Mouse (Mus musculus) stomach, embryonic 15.5 days (tissue): ENCODE measurements around the gene Actg1. TPM values are rescaled to one million over a fixed set of nuclear protein-coding genes. Genes with fewer than 3 reads are reported as not detected.

Experiments
- ATAC-seq: fragments of 200-750 bp; cut with Nextera tagmentation; 2 replicates; pipeline ENCODE4 v1.8.0; 2017; ENCODE audit warnings: low read depth, moderate number of reproducible peaks, moderate TSS enrichment; ENCODE audit not compliant: insufficient read depth, low FRiP score
- H3K27ac ChIP-seq: fragments of 300-500 bp; sonication (generic); 2 replicates; pipeline ENCODE4 v1.5.1; 2015; ENCODE audit warnings: mild to moderate bottlenecking, inconsistent platforms
- H3K27me3 ChIP-seq: fragments of 300-500 bp; sonication (generic); replicated peaks from 2 replicates; pipeline ENCODE4 v1.6.1; 2015; ENCODE audit warnings: inconsistent platforms
- H3K36me3 ChIP-seq: fragments of 300-500 bp; sonication (generic); 2 replicates; pipeline ENCODE4 v1.6.1; 2015; ENCODE audit warnings: inconsistent platforms
- H3K4me1 ChIP-seq: fragments of 300-500 bp; sonication (generic); 2 replicates; pipeline ENCODE4 v1.6.1; 2015; ENCODE audit warnings: inconsistent platforms
- H3K4me2 ChIP-seq: fragments of 300-500 bp; sonication (generic); 2 replicates; pipeline ENCODE4 v1.6.1; 2015; ENCODE audit warnings: mild to moderate bottlenecking, inconsistent platforms
- H3K4me3 ChIP-seq: fragments of 300-500 bp; sonication (generic); replicated peaks from 2 replicates; pipeline ENCODE4 v1.5.1; 2015; ENCODE audit warnings: inconsistent platforms
- H3K9ac ChIP-seq: fragments of 300-500 bp; sonication (generic); 2 replicates; pipeline ENCODE4 v1.6.1; 2015; ENCODE audit warnings: inconsistent platforms
- H3K9me3 ChIP-seq: fragments of 300-500 bp; sonication (generic); 2 replicates; pipeline ENCODE4 v1.6.1; 2016; ENCODE audit warnings: inconsistent platforms
- WGBS: fragments of 180-500 bp; shearing (Covaris S2); methylation state at CpG from one replicate; pipeline ENCODE4 v1.1.7; 2015; 5-methylcytosine and 5-hydroxymethylcytosine counted together
- polyA plus RNA-seq: library from polyadenylated mRNA; unstranded; fragments of >200 nt; fragmentation: Nextera tagmentation; extraction: Ambion mirVana; gene quantifications from 2 replicates; pipeline ENCODE4 v1.2.1, GENCODE M21; 2015

Actg1 gene
- polyA plus RNA-seq, 1 experiment from 2014 or later = 2,501 TPM

DNA sequence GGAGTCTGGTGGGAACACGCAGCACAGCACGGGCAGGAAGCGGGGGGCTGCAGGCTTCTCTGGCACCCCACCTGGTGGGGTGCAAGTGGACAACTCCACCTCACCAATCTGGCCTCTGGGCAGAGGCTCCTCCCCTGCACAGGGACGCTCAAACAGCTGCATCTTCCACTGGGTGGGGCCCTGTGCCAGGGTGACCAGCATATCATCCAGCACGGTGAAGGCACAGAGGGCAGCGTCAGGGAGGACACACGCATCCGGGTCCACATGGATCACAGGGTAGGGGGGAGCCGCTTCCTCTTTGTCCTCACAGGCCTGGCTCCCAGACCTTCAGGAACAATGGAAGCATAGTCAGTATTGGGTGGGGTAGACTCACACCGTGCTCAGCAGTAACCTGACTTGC is 29.0 kb upstream of the Actg1 start:
- H3K27ac ChIP-seq = no peak overlapping the region
- peak overlapping the region; percentile 83 for H3K4me3 ChIP-seq
- peaks cover 22% of the 10 kb centered on the region for H3K4me1 ChIP-seq
- WGBS = 66% methylated on average over 10 of the region's 10 CpGs
- H3K27me3 ChIP-seq = no peaks in the 10 kb centered on the region
- no peaks in the 10 kb centered on the region for H3K9me3 ChIP-seq
- H3K36me3 ChIP-seq = peaks cover 42% of the 10 kb centered on the region
- H3K4me2 ChIP-seq = peak overlapping the region; percentile 97
- 0 out of 2 replicates have a peak overlapping the region, but pooled peaks have one; percentile 64 for H3K9ac ChIP-seq
- ATAC-seq = no peak

- WGBS = 89% methylated on average over 17 of the region's 17 CpGs
- no peak overlapping the region for H3K4me3 ChIP-seq
- no peaks in the 10 kb centered on the region for H3K9me3 ChIP-seq
- H3K9ac ChIP-seq = no peak overlapping the region
- no peaks in the 10 kb centered on the region for H3K27me3 ChIP-seq
- ATAC-seq = no peak
- H3K4me1 ChIP-seq = peaks cover 22% of the 10 kb centered on the region
- no peak overlapping the region; the same call in 1 of the 2 replicates for H3K4me2 ChIP-seq
- no peak overlapping the region for H3K27ac ChIP-seq
- H3K36me3 ChIP-seq = peaks cover 41% of the 10 kb centered on the region; the same call in 1 of the 2 replicates
Measured at GRCm38 (mm10) chr11:120376302-120377160, 28.2 kb upstream of the Actg1 start.

DNA sequence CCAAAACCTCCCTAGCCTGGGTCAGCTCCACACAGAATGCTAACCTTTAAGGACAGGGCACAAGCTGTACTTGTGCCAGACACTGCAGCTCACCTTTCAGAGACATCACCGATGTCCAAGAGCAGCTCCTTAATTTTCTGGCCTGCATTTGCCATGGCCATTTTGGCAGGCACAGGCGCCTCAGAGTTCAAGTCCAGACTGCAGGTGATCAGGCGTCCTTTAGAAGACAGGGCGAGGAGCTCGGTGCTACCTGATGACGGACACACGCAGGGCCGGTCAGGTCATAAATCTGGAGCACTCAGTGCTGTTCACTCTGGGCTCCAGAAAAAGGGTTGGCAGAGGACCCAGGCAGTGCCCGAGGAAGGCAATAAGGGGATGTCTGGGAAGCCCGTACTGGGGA is 27.0 kb upstream of the Actg1 start:
- Histone ChIP-seq H3K9ac (no peak overlapping the region), H3K27ac (no peak overlapping the region), H3K4me2 (no peak overlapping the region), H3K4me1 (peaks cover 22% of the 10 kb centered on the region), H3K27me3 (no peaks in the 10 kb centered on the region), H3K4me3 (no peak overlapping the region), H3K36me3 (peaks cover 42% of the 10 kb centered on the region; the same call in 1 of the 2 replicates), H3K9me3 (no peaks in the 10 kb centered on the region)
- ATAC-seq = no peak
- WGBS = 92% methylated on average over 10 of the region's 10 CpGs

DNA sequence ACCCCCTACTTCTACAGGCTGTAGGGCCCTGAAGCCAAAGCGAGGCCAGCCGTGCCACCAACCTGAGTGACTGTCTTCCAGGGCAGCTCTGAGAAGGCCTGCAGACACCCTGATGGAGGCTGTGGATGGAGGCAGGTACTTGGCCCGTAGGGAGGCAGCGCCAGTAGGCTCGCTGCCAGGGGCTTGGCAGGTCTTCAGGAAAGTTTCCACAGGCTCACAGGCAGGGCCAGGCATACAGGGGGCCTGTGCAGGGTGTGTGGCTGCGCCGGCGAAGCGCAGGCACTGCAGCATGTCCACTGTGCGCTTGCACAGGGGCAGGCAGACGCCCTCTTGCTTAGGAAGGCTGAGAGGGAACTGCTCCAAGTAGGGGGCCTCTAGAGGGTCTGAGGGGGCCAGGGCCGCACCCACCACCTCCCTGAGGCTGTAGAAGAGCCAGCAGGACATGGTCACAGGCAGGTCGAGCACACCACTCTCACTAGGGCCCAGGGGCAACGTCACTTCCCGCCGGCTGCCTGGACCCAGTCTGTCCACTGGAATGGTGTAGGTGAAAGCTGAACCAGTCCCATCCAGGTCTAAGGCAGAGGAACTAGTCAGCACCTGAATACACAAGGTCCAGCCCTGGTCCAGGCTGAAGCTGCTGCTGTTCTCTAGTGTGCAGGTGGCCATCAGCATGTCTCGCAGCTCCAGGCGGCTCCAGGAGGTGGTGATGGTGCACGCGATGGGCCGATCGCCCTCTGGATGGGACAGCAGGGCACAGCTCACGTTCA is 25.7 kb upstream of the Actg1 start:
- H3K27ac ChIP-seq = no peak overlapping the region
- no peaks in the 10 kb centered on the region for H3K9me3 ChIP-seq
- no peak for ATAC-seq
- H3K27me3 ChIP-seq = no peaks in the 10 kb centered on the region
- no peak overlapping the region for H3K4me2 ChIP-seq
- H3K4me3 ChIP-seq = no peak overlapping the region
- H3K4me1 ChIP-seq = peaks cover 30% of the 10 kb centered on the region
- no peak overlapping the region for H3K9ac ChIP-seq
- peaks cover 37% of the 10 kb centered on the region; the same call in 1 of the 2 replicates for H3K36me3 ChIP-seq
- WGBS = 84% methylated on average over 23 of the region's 23 CpGs

DNA sequence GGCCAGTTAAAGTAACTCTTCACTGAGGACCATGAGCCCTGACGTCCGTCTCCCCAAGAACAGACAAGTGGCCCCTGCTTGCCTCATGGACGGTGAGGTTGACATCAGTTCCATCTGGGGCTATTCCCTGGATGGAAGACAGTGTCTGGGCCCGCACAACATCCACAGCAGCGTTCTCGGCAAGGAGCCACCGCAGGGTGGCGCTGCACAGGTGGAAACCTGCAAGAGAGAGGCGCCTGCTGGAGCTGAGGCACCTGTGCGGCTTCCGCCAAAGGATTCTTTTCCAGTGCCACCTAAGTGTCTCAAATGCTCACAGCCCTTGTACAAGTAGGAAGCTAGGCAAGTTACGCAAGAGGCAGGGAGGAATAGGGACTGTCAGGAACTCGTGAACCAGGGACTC is 24.7 kb upstream of the Actg1 start:
- 64% methylated on average over 13 of the region's 13 CpGs for WGBS
- H3K36me3 ChIP-seq = peaks cover 37% of the 10 kb centered on the region; the same call in 1 of the 2 replicates
- no peak overlapping the region for H3K4me2 ChIP-seq
- H3K9me3 ChIP-seq = no peaks in the 10 kb centered on the region
- no peaks in the 10 kb centered on the region for H3K27me3 ChIP-seq
- H3K4me1 ChIP-seq = peaks cover 26% of the 10 kb centered on the region
- ATAC-seq = no peak
- no peak overlapping the region for H3K27ac ChIP-seq
- H3K9ac ChIP-seq = no peak overlapping the region
- H3K4me3 ChIP-seq = no peak overlapping the region

DNA sequence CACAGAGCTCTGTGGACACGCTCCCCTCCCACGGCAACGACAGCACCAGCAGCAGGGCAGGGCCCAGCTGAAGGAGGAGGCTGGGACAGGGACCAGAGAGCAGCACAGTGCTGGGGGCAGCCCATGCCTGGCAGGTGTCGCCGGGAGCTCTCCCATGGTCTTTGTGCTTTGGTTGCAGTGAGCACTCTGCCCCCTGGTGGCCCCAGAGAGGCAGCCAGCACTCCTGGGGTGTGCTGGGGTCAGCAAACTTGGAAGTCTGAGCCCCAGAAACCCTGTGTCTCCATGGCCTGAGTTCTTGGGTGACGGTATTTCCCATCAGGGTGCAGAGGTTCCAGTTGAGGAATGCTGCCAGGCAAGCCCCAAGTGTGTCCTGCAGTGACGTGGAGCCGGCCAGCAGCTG is 21.3 kb upstream of the Actg1 start:
- Histone ChIP-seq H3K27ac (peak overlapping the region; percentile 50), H3K9ac (no peak overlapping the region), H3K9me3 (no peaks in the 10 kb centered on the region), H3K4me3 (no peak overlapping the region), H3K4me1 (0 out of 2 replicates have a peak, but pooled peaks cover 21% of the 10 kb centered on the region), H3K27me3 (no peaks in the 10 kb centered on the region), H3K4me2 (no peak overlapping the region), H3K36me3 (peaks cover 23% of the 10 kb centered on the region; the same call in 1 of the 2 replicates)
- WGBS = 33% methylated on average over 8 of the region's 8 CpGs
- peak; percentile 37; the same call in 1 of the 2 replicates for ATAC-seq

DNA sequence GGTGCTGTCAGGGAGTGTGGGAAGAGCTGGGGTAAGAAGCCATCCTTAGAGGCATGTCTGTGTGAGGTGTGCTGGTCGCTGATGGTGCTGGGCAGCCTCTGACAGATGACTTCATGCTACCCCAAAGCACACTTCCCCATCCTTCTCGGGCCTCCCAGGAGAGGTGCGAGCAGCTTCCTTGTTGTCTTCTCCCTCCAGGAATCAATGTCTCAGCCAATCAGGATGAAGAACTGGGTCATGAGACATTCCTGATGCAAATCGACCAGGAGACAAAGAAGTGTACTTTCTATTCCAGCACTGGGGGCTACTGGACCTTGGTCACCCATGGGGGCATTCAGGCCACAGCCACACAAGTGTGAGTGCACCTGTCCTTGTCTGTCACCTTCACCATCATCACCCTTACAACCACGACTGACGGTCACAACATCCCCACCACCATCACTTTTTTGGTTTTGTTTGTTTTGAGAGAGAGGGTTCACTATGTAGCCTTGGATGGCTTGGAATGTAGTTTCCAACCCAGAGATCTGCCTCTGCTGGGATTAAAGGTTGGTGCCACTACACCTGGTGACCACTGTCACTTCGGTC is 18.2 kb upstream of the Actg1 start:
- Histone ChIP-seq H3K4me1 (0 out of 2 replicates have a peak, but pooled peaks cover 18% of the 10 kb centered on the region), H3K4me2 (no peak overlapping the region), H3K27ac (no peak overlapping the region), H3K9me3 (no peaks in the 10 kb centered on the region), H3K27me3 (no peaks in the 10 kb centered on the region), H3K4me3 (no peak overlapping the region), H3K9ac (no peak overlapping the region), H3K36me3 (0 out of 2 replicates have a peak, but pooled peaks cover 6% of the 10 kb centered on the region)
- no peak for ATAC-seq
- WGBS = 29% methylated on average over 7 of the region's 7 CpGs

GRCm38 (mm10) chr11:120362891-120363290 is 14.5 kb upstream of the Actg1 start:
- H3K9ac ChIP-seq = no peak overlapping the region
- H3K27ac ChIP-seq = no peak overlapping the region
- no peaks in the 10 kb centered on the region for H3K9me3 ChIP-seq
- no peaks in the 10 kb centered on the region for H3K27me3 ChIP-seq
- 79% methylated on average over 6 of the region's 6 CpGs for WGBS
- H3K4me1 ChIP-seq = peaks cover 24% of the 10 kb centered on the region
- no peak overlapping the region for H3K4me2 ChIP-seq
- ATAC-seq = no peak
- H3K36me3 ChIP-seq = no peaks in the 10 kb centered on the region
- H3K4me3 ChIP-seq = no peak overlapping the region

GRCm38 (mm10) chr11:120361295-120361694 is 13.0 kb upstream of the Actg1 start, which contains the start of gene Fscn2:
TSS of gene Fscn2 (plus strand) at chr11:120361534.
- no peaks in the 10 kb centered on the region for H3K36me3 ChIP-seq
- H3K9ac ChIP-seq = no peak within 1 kb of the TSS
- H3K9me3 ChIP-seq = no peaks in the 10 kb centered on the region
- H3K27ac ChIP-seq = no peak within 1 kb of the TSS
- H3K4me3 ChIP-seq = no peak within 1 kb of the TSS
- H3K4me1 ChIP-seq = peaks cover 36% of the 10 kb centered on the region
- ATAC-seq = no peak
- 60% methylated on average over 10 of the region's 10 CpGs for WGBS
- H3K4me2 ChIP-seq = no peak within 1 kb of the TSS; the same call in 1 of the 2 replicates
- H3K27me3 ChIP-seq = no peaks in the 10 kb centered on the region

DNA sequence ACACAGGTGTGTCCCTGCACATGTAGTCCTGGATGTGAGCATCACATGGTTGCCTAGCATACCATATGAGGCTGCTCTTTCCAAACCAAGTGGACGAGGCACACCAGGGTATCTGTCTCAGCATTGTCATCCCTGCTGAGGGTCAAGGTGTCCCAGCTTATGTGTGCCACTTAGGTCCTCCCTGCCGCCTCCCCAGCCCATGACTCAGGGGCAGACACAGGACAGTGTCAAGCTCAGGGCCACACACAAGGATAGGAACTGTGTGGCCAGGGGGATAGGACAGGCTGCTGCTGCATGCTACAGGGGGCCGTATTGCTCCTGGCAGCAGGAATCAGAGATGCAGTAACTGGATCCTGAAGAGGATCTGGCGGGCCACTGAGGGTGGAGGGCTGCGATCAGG is 12.4 kb upstream of the Actg1 start:
- no peak overlapping the region for H3K9ac ChIP-seq
- H3K9me3 ChIP-seq = no peaks in the 10 kb centered on the region
- 79% methylated on average over 5 of the region's 5 CpGs for WGBS
- no peaks in the 10 kb centered on the region for H3K36me3 ChIP-seq
- no peak overlapping the region for H3K27ac ChIP-seq
- no peak for ATAC-seq
- H3K4me2 ChIP-seq = no peak overlapping the region
- H3K27me3 ChIP-seq = no peaks in the 10 kb centered on the region
- peaks cover 36% of the 10 kb centered on the region for H3K4me1 ChIP-seq
- H3K4me3 ChIP-seq = no peak overlapping the region

DNA sequence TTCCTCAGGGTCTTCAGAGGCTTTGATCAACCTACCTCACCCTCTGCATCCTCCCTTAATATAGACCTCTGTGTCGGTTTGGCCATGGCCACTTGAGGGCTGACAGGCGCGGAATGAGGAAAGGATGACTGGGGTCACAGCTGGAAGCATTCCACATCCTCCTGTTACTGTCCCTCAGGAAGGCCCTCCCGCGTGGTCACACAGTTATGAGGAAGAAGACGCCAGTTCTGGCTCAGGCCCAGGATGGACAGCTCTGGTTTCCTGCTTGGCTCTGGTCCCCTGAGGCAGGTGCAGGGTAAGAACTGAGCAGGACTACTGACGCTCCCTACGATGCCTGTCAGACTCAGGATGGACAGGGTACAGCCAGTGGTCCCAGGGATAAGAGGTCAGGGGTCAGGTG is 11.7 kb upstream of the Actg1 start:
- no peak overlapping the region for H3K9ac ChIP-seq
- 54% methylated on average over 8 of the region's 8 CpGs for WGBS
- no peak for ATAC-seq
- no peak overlapping the region for H3K4me3 ChIP-seq
- peaks cover 43% of the 10 kb centered on the region for H3K4me1 ChIP-seq
- H3K36me3 ChIP-seq = no peaks in the 10 kb centered on the region
- H3K9me3 ChIP-seq = no peaks in the 10 kb centered on the region
- no peak overlapping the region; the same call in 1 of the 2 replicates for H3K4me2 ChIP-seq
- H3K27me3 ChIP-seq = no peaks in the 10 kb centered on the region
- H3K27ac ChIP-seq = no peak overlapping the region
